ENCODE assay signal across 31 mouse cellular contexts in genomic region chr13:3825726-3826125, GRCm38 (mm10). TPM values are rescaled to one million over a fixed set of nuclear protein-coding genes. Genes with fewer than 3 reads are reported as not detected.
"Had no signal": no experiment of that assay in that cellular context is flagged by ENCODE, and none has a peak within 500 bp of the region (broad histone marks: within the 10 kb centered on the region; RNA-seq: fewer than 3 reads in every experiment).

No protein-coding gene starts in this region.

- H3K9ac ChIP-seq: limb, embryonic 12.5 days; limb, embryonic 15.5 days; liver, embryonic 12.5 days; liver, embryonic 15.5 days; midbrain, embryonic 13.5 days had no signal

- H3K9me3 ChIP-seq: limb, embryonic 12.5 days; limb, embryonic 15.5 days; liver, embryonic 12.5 days; liver, embryonic 15.5 days; megakaryocyte, embryonic 14.5 days; midbrain, embryonic 10.5 days; midbrain, embryonic 13.5 days had no signal

- H3K4me2 ChIP-seq: limb, embryonic 12.5 days; limb, embryonic 15.5 days; liver, embryonic 12.5 days; liver, embryonic 15.5 days; midbrain, embryonic 13.5 days had no signal

- H3K27ac ChIP-seq: limb, embryonic 12.5 days; limb, embryonic 15.5 days; liver, embryonic 12.5 days; liver, embryonic 15.5 days; midbrain, embryonic 10.5 days; midbrain, embryonic 13.5 days had no signal

- H3K4me3 ChIP-seq: limb, embryonic 12.5 days; limb, embryonic 15.5 days; liver, embryonic 12.5 days; liver, embryonic 15.5 days; megakaryocyte, embryonic 14.5 days; midbrain, embryonic 10.5 days; midbrain, embryonic 13.5 days; myocyte had no signal

- ATAC-seq: intestine, embryonic 16.5 days; liver, embryonic 12.5 days; midbrain, embryonic 13.5 days; midbrain, embryonic 16.5 days had no signal

- DNase-seq: kidney, adult 18-20 months; kidney, adult 9 months; kidney, postnatal 14 days; kidney, postnatal 4 days; lung, adult 2 months; lung, postnatal 14 days; lung, postnatal 4 days; thymus, postnatal 25 days had no signal

- H3K36me3 ChIP-seq: limb, embryonic 12.5 days; limb, embryonic 15.5 days; liver, embryonic 12.5 days; liver, embryonic 15.5 days; midbrain, embryonic 10.5 days; midbrain, embryonic 13.5 days had no signal

- H3K27me3 ChIP-seq: limb, embryonic 12.5 days; limb, embryonic 15.5 days; liver, embryonic 12.5 days; liver, embryonic 15.5 days; midbrain, embryonic 13.5 days had no signal

- H3K4me1 ChIP-seq: limb, embryonic 12.5 days; limb, embryonic 15.5 days; liver, embryonic 12.5 days; liver, embryonic 15.5 days; midbrain, embryonic 10.5 days; midbrain, embryonic 13.5 days had no signal

RNA-seq across cellular contexts. Expression of gene Calm4, which starts 11.8 kb away (rescaled TPM):
- total RNA-seq: layer of hippocampus, adult 18-20 months; layer of hippocampus, postnatal 14 days; left cerebral cortex, adult 8-10 months; left cerebral cortex, postnatal 25 days; monocyte, adult 5-6 weeks had no signal
- polyA plus RNA-seq: kidney, embryonic 16.5 days; limb, embryonic 12.5 days; liver, embryonic 12.5 days; liver, embryonic 15.5 days; lung, embryonic 16.5 days; midbrain, embryonic 10.5 days; midbrain, embryonic 13.5 days; midbrain, embryonic 16.5 days; neural tube, embryonic 11.5 days; neural tube, embryonic 14.5 days; small intestine, adult 2 months; spleen, adult 2 months had no signal

RNA-seq across cellular contexts. Expression of gene Calml3, which starts 21.6 kb away (rescaled TPM):
- total RNA-seq: layer of hippocampus, adult 18-20 months; layer of hippocampus, postnatal 14 days; left cerebral cortex, postnatal 25 days; monocyte, adult 5-6 weeks had no signal
- polyA plus RNA-seq: intestine, embryonic 16.5 days; liver, embryonic 12.5 days; liver, embryonic 15.5 days; midbrain, embryonic 10.5 days; midbrain, embryonic 13.5 days; midbrain, embryonic 16.5 days; neural tube, embryonic 11.5 days; neural tube, embryonic 14.5 days; small intestine, adult 2 months had no signal

RNA-seq across cellular contexts. Expression of gene Calm5, which starts 28.2 kb away (rescaled TPM):
- total RNA-seq: layer of hippocampus, adult 18-20 months; layer of hippocampus, postnatal 14 days; left cerebral cortex, adult 8-10 months; left cerebral cortex, postnatal 25 days; monocyte, adult 5-6 weeks had no signal
- polyA plus RNA-seq: intestine, embryonic 16.5 days; kidney, embryonic 16.5 days; limb, embryonic 12.5 days; liver, embryonic 12.5 days; liver, embryonic 15.5 days; lung, adult 2 months; lung, embryonic 16.5 days; midbrain, embryonic 10.5 days; midbrain, embryonic 13.5 days; midbrain, embryonic 16.5 days; myocyte; neural tube, embryonic 11.5 days; neural tube, embryonic 14.5 days; small intestine, adult 2 months; spleen, adult 2 months; stomach, embryonic 16.5 days; testis, adult 2 months had no signal
